Mouse (Mus musculus) spleen, adult 12 weeks (tissue): ENCODE data around the gene Snrpd2.

Experiments
- DNase-seq: peaks from one replicate; pipeline ENCODE4 v3.0.0; 2022; ENCODE audit warnings: low spot score

Snrpd2 gene

DNA sequence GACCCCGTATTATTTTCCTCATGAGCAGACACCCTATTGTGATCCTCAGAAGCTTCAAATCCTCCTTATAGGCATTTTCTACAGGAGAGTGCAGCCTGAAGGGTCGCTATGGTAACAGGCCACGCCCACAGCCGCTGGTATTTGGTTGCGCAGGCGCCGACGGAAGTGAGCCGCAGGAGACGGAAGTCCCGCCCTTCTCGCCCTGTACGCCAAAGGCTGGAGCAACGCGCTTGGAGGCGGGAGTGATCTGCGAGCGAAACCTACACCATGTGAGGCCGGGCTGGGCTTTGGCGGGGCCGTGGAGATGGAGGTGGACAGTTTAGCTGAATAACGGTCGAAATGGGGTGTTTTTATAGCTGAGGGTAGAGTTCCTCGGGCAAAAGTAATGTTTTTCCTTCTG, at the start of gene Snrpd2:
Snrpd2 (plus strand) TSS at position 97 of the 400 bp plus-strand sequence.
- peak; percentile 93 for DNase-seq

GRCm38 (mm10) chr7:19100290-19100689, 49.2 kb upstream of the Snrpd2 start:
- no peak for DNase-seq

- no peak for DNase-seq
These were observed 45.8 kb upstream of the Snrpd2 start for GRCm38 (mm10) chr7:19103741-19104140.

- no peak for DNase-seq
These were observed 45.0 kb upstream of the Snrpd2 start for GRCm38 (mm10) chr7:19104486-19104885.

DNA sequence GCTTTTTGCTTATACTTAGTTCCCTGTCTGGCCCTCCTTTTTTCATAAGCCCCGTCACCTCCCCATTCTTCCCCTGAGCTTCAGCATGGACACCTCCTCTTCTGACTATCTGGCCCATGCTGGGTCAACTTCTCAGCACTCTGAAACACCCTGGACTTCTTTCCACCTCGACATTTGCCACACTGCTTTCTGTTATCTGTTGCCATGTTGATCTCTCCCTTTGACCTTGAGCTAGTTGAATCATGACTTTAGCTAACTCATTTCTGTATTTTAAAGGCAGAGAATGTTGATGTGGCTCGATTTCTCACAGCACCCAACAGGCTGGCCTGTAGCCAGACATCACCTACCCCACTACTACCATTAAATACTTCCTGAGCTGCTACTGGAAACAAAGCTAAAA, 42.1 kb upstream of the Snrpd2 start:
- DNase-seq = no peak

- DNase-seq = no peak
These were observed 40.0 kb upstream of the Snrpd2 start for GRCm38 (mm10) chr7:19109565-19109964.

DNA sequence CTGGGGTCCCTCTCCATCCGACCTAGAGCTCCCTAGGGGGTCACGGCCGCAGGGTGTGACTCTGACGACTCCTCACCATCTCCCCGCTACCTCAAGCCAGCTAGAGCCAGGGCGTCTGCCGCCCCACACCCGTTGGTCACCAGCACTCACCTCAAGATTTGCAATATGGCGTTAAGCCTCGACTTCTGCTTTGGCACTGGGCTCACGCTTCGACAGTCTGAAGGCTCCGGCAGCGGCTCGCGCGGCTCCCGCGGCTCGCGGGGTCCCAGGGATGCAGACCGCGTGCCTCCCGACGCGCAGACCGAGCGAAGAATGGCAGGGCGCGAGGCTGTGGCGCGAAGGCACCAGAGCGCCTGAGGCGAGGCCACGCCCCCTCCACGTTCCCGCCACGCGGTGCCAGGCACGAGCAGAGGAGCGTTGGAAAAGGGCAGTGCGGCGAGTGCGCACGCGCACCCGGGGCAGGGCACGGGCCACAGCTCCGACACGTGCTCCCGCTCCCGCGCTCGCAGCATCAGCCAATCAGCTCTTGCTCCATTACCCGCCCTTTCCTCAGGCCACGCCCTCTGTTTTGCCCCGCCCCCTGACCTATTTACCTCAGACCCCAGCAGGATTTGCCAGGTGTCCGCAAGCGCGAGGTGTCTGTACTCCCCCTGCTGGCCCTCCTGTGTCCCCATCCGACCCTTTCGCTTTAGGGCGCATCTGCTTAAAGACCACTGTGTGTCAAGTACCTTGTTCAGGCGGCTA, 31.3 kb upstream of the Snrpd2 start, which contains the start of gene Gm4969:
Gm4969 (minus strand) TSS at position 341 of the 744 bp plus-strand sequence.
- DNase-seq = no peak

GRCm38 (mm10) chr7:19119083-19119482, 30.4 kb upstream of the Snrpd2 start:
- DNase-seq = no peak

DNA sequence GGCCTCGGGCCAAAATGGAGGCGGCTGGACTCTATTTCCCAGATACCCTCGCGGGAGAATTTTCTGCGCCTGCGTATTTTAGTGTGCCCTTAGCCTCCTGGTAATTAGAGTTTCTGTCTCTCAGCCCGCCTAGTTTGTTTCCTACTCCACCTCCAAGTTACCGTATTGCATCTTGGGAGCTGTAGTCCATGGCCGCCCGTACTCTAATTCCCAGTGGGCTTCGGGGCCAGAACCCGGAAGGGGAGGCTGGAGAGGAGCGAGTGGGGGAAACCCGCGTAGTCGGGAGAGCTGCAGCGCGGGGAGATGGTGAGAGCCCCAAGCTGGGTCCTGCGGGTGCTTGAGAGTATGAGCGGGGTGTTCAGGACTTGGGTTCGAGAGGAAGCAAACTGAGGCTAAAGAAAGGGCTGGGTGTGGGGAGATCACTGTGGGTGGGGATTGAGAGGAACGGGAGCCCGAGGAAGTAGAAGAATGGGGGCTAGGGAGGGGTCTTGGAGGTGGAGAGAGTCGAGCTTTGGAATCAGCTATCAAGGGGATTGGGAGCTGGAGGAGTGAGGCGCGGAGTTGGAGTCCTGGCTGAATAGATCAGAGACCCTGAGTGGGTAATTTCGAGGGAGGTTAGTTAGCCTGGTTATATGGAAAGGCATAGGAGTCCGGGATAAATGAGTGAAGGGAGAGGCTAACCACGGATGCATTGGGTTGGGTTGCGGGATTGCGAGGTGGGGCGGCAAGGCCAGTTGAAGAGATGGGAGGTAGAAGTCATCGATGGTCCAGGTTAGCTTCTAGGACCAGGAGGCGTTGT, 29.7 kb upstream of the Snrpd2 start, which contains the start of gene Fbxo46:
Fbxo46 (plus strand) TSS at position 229 of the 799 bp plus-strand sequence.
- peak; percentile 85 for DNase-seq

- DNase-seq = no peak
These were observed 27.8 kb upstream of the Snrpd2 start for GRCm38 (mm10) chr7:19121686-19122085.

- DNase-seq = no peak
These were observed 24.8 kb upstream of the Snrpd2 start for GRCm38 (mm10) chr7:19124713-19125112.

- no peak for DNase-seq
These were observed 21.8 kb upstream of the Snrpd2 start for GRCm38 (mm10) chr7:19127744-19128143.

GRCm38 (mm10) chr7:19129396-19129795, 20.1 kb upstream of the Snrpd2 start:
- no peak for DNase-seq

DNA sequence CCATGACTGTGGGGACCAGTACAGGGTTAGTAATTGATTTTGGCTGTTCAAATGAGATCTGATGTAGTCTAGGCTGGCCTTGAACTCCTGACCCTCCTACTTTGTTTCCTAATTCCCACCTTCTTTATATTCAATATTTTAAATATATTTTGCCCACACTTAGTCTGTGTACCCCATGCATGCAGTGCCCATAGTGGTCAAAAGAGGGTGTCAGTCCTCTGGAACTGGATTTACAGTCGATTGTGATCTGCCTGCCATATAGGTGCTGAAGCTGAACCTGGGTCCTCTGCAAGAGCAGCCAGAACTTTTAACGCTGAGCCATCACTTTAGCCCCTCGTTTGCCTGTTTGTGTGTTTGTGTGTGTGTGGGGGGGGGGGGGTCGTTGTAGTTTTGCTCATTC, 18.9 kb upstream of the Snrpd2 start:
- no peak for DNase-seq

DNA sequence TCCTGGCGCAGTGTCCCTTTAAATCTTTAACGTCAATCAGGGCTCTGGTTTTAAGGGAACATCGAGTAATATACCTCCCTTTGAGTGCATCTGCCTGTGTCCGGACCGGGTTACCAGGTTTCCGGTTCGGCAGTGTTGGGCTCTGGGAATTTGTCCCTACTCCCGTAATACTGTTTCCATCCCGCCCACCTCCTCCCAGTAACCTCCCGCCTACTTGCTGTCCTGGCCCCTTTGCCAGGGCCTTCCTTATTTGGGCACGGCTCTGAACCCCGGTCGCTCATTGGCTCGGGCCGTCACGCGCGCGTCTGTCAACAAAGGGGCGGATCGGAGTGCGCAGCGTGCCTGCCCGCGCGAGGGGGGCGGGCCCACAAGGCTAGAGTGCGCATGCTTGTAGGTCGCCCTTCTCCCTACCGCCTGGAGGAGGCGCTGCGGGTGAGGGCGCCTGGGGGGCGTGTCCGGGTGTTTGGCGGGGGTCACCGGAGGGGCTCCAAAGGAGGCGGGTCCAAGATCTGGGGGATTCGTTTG, 18.1 kb upstream of the Snrpd2 start:
- DNase-seq = peak; percentile 82

DNA sequence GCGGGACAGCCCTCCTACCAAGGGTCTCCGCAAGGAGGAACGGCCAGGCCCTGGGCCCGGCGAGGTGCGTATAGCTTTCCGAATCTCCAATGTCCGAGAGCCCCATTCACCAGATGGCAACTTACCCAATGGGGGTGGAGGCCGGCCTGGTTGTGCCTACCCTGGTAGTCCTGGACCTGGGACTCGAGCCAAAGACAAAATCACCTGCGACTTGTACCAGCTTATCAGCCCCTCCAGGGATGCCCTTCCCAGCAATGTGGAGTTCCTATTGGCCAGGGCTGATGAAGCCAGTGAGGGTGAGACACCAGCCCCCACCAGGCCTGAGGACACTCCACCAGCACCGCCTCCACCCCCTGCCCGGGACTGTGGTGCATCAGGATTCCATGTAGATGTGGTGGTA, 13.4 kb upstream of the Snrpd2 start:
- no peak for DNase-seq

- no peak for DNase-seq
These were observed 12.7 kb upstream of the Snrpd2 start for GRCm38 (mm10) chr7:19136673-19137334.

DNA sequence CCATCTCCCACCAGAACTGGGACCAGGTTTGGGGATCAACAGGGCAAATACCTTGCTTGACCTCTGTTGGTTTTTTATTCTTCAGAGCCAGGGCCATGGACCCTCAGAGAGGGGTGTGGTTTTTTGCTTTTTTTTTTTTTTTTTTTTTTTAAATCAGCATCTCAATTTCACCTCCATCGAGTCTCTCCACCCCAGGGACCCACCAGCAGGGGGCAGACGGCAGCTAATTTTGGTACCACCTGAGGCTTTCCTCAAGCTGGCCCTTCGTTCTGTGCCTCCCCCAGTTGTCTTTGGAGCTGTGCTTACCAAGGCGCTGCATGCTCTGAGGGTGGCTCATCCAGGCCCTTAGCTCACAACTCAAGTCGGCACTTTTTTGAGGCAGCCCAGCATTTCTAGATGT, 12.1 kb upstream of the Snrpd2 start:
- DNase-seq = no peak

DNA sequence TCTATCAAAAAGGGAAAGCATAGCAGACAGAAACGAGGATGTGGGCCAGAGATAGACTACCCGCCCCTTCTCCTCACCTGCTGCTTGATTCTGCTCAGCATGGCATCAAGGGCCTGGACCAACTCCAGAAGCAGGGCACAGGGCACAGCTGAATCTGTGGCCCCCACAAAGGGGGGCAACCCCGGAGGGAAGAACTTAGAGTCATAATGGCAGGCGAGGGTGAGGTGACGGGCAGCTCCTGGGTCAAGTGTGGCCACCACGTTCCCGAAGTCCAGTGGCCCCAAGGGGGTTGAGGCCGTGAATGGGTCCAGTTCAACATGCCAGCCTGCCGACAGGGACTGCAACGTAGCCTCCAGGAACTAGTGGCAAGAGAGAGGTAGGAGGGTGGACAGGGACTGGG, 2.7 kb upstream of the Snrpd2 start:
- no peak for DNase-seq

GRCm38 (mm10) chr7:19147497-19148045, 2.0 kb upstream of the Snrpd2 start:
- DNase-seq = no peak

DNA sequence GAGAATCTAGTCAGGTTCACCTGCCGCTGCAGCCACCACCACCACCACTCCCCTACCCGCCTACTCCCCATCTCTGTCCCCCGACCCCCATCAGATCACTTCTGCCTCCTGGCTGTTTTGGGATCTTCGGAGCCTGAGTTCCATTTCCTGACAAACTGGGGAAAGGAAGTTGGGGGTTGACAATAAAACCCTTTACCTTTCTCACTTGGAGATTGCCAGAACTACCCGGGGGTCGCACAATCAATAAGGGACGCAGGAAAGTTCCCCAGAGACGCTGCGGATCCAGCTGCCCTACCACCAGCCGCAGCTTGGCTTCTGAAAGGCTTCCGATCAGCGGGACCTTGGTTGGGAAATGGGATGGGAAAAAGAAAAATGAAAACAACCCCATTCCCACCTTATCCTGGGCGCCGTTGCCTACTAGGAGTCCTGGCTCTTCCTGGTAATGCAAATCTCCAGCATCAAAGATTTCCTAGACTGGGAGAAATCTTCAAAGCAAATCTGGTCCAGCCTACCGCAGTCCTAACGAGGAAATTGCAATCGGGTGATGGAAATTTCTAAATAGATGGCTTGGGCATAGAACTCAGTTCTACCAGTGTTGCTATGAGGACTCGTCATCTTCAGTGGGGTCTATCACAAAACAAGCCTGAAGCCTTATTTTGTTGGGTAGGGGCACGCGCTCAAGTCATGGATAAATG, 1.2 kb upstream of the Snrpd2 start:
- DNase-seq = no peak
